ENCODE assay signal across 21 mouse cellular contexts in genomic region chr3:34121311-34121710, GRCm38 (mm10).
"Had no signal": no experiment of that assay in that cellular context is flagged by ENCODE, and none has a peak within 500 bp of the region (broad histone marks: within the 10 kb centered on the region; RNA-seq: fewer than 3 reads in every experiment).

No protein-coding gene starts in this region.

- H3K9me3 ChIP-seq: heart, embryonic 10.5 days; heart, embryonic 12.5 days; hindbrain, embryonic 13.5 days; hindbrain, embryonic 15.5 days; limb, embryonic 13.5 days; limb, embryonic 15.5 days; liver, embryonic 12.5 days had no signal

- H3K36me3 ChIP-seq: heart, embryonic 10.5 days; heart, embryonic 12.5 days; hindbrain, embryonic 13.5 days; hindbrain, embryonic 15.5 days; limb, embryonic 13.5 days; limb, embryonic 15.5 days; liver, embryonic 12.5 days had no signal

- H3K4me3 ChIP-seq: heart, embryonic 10.5 days; heart, embryonic 12.5 days; hindbrain, embryonic 13.5 days; hindbrain, embryonic 15.5 days; layer of hippocampus, adult 2 months; left cerebral cortex, adult 2 months; limb, embryonic 13.5 days; limb, embryonic 15.5 days; liver, embryonic 12.5 days had no signal

- H3K9ac ChIP-seq: forebrain, postnatal 0 days; heart, embryonic 12.5 days; hindbrain, embryonic 13.5 days; hindbrain, embryonic 15.5 days; limb, embryonic 13.5 days; limb, embryonic 15.5 days; liver, embryonic 12.5 days; liver, embryonic 14.5 days had no signal

- DNase-seq: forebrain, postnatal 0 days; gastrocnemius, postnatal 25 days; heart, adult 18-20 months; heart, postnatal 14 days; heart, postnatal 36 days; kidney, adult 8-10 months; kidney, postnatal 10 days; kidney, postnatal 25 days; kidney, postnatal 4 days; left cerebral cortex, postnatal 4 days had no signal

- H3K27me3 ChIP-seq: heart, embryonic 12.5 days; hindbrain, embryonic 13.5 days; hindbrain, embryonic 15.5 days; limb, embryonic 13.5 days; limb, embryonic 15.5 days; liver, embryonic 12.5 days had no signal

- ATAC-seq: forebrain, postnatal 0 days; hindbrain, postnatal 0 days; liver, embryonic 12.5 days had no signal

- H3K27ac ChIP-seq: heart, embryonic 10.5 days; hindbrain, embryonic 13.5 days; hindbrain, embryonic 15.5 days; hindbrain, postnatal 0 days; layer of hippocampus, adult 2 months; left cerebral cortex, adult 2 months; limb, embryonic 13.5 days; limb, embryonic 15.5 days; liver, embryonic 12.5 days; liver, embryonic 14.5 days had no signal

- H3K4me2 ChIP-seq: heart, embryonic 12.5 days; hindbrain, embryonic 13.5 days; hindbrain, embryonic 15.5 days; limb, embryonic 13.5 days; limb, embryonic 15.5 days; liver, embryonic 12.5 days had no signal

- H3K4me1 ChIP-seq: heart, embryonic 10.5 days; heart, embryonic 12.5 days; hindbrain, embryonic 13.5 days; hindbrain, embryonic 15.5 days; limb, embryonic 13.5 days; limb, embryonic 15.5 days; liver, embryonic 12.5 days had no signal
